16 mouse cellular contexts compared by ENCODE assay signal in the genomic region with DNA sequence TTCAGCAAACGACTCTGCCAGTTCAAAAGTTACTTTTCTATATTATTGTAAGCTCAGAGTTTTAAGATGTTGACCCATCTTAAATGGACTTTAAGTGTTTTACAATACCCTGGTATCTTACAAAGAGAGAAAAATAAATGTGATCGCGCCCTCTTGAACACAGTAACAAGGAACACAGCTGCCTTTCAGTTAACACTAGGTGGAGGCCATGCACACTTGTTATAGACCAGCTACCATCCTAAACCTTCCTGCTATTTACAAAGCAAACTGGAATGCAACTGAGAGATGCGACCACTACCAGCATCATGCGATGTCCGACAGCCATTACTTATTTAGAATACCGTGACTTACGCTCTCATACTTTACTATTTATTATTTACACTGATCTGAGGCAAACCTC.
"Had no signal": no experiment of that assay in that cellular context is flagged by ENCODE, and none has a peak within 500 bp of the region (broad histone marks: within the 10 kb centered on the region; RNA-seq: fewer than 3 reads in every experiment).

No protein-coding gene starts in this region.

- DNase-seq: kidney, adult 2 months; kidney, postnatal 14 days; lung, adult 2 months; lung, postnatal 36 days; retina, postnatal 1 day; right cerebral cortex, postnatal 4 days; spleen, adult 18-20 months; thymus, adult 18-20 months; thymus, postnatal 25 days had no signal

- H3K4me3 ChIP-seq: kidney, embryonic 15.5 days; left cerebral cortex, adult 2 months; limb, embryonic 10.5 days; midbrain, embryonic 10.5 days; midbrain, embryonic 15.5 days; neural tube, embryonic 13.5 days had no signal

- ATAC-seq: lung, postnatal 0 days; midbrain, embryonic 15.5 days had no signal

- H3K27ac ChIP-seq: kidney, embryonic 15.5 days; left cerebral cortex, adult 2 months; limb, embryonic 10.5 days; midbrain, embryonic 10.5 days; midbrain, embryonic 15.5 days; neural tube, embryonic 13.5 days had no signal

- H3K27me3 ChIP-seq: kidney, embryonic 15.5 days; midbrain, embryonic 15.5 days; neural tube, embryonic 13.5 days had no signal

- H3K9ac ChIP-seq: kidney, embryonic 15.5 days; midbrain, embryonic 15.5 days; neural tube, embryonic 13.5 days had no signal

- H3K9me3 ChIP-seq: kidney, embryonic 15.5 days; limb, embryonic 10.5 days; midbrain, embryonic 10.5 days; midbrain, embryonic 15.5 days; neural tube, embryonic 13.5 days had no signal

- H3K4me1 ChIP-seq: kidney, embryonic 15.5 days; limb, embryonic 10.5 days; midbrain, embryonic 10.5 days; midbrain, embryonic 15.5 days; neural tube, embryonic 13.5 days had no signal

- H3K4me2 ChIP-seq: kidney, embryonic 15.5 days; midbrain, embryonic 15.5 days; neural tube, embryonic 13.5 days had no signal
